Mouse (Mus musculus): ENCODE results near the gene Eef1akmt2.

DNA sequence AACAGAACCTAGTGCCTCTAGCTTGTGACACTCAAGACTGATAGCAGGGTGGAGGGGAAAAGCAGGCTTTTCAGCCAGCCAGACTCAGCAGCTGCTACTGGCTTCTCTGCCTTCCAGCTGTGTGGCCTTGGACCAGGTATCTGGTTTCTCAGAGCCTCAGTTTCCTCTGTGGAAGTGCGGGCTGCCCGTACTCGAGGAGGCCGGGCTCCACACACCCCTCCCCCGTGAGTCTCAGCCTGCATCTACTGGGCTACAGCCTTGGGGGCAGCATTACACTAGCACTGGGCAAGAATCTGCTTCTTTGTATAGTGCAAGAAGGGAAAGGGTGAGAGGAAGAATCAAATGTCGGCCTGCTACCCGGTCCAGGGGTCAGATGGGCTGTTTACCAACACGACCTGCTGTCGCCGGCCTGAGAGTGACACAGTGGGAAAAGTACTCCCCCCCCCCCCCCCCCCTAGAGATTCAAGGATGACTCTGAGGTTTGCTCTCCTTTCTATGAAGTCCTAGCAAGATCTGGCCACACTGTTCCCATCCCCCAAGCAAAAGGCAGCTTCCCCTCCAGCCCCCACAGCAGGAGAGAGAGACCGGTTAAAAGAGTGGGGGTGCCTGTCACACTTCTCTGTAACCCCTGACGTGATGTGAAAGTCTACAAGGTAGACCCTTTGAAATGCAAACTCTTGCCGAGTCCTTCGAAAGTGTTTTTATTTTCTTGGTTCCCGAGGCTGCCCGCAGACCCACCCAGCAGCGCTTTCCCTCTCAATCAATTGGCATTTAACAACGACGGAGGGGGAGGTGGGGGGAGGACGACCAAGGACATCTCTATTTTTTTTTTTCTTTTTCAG is 43.4 kb downstream of the Eef1akmt2 start:
- TF ChIP-seq CTCF (IDR thresholded peaks at IDR 0.05; ENCODE audit: low read depth, low read length) (no peak), POLR2A (IDR thresholded peaks at IDR 0.05; ENCODE audit: extremely low read depth, insufficient read depth, low read length) (no peak)

All from liver, adult 2 months (tissue).